Mouse (Mus musculus): ENCODE results near the gene Gm10100. TPM values are rescaled to one million over a fixed set of nuclear protein-coding genes. Genes with fewer than 3 reads are reported as not detected.
"Not testable (repeated sequence)": the region's sequence is repeated elsewhere in the genome, so short reads cannot be mapped to it uniquely, and the experiment has no call there.

Gene Gm10100
- total RNA-seq, 1 experiment: not detected

- no peak within 1 kb of the TSS for H3K4me3 ChIP-seq (ENCODE audit: insufficient read depth in 1 of 2, low read depth in 1 of 2, low read length in 2 of 2, poor library complexity in 1 of 2, severe bottlenecking in 1 of 2)
- no peaks in the 10 kb centered on the region for H3K36me3 ChIP-seq (ENCODE audit: control insufficient read depth, insufficient read depth, low read length, poor library complexity, severe bottlenecking)
- no peaks in the 10 kb centered on the region for H3K9me3 ChIP-seq (ENCODE audit: control insufficient read depth, insufficient read depth, low read depth, low read length)
- no peaks in the 10 kb centered on the region for H3K4me1 ChIP-seq (ENCODE audit: control insufficient read depth in 2 of 2, insufficient read depth in 2 of 2, low read length in 2 of 2, poor library complexity in 1 of 2)
- in situ Hi-C loops (cut with MboI; ENCODE audit: low sequenced_read_pairs in 2 of 2, unreplicated experiment in 2 of 2): no loop called here
- DNase-seq (ENCODE audit: low read depth, low spot score): no peak
- no peak within 1 kb of the TSS for H3K27ac ChIP-seq (ENCODE audit: insufficient read depth, low read depth, low read length, poor library complexity, severe bottlenecking)
- TF ChIP-seq CHD2 (IDR thresholded peaks at IDR 0.05; ENCODE audit: low read depth, low read length) (no peak), MAFK (IDR thresholded peaks at IDR 0.05; ENCODE audit: insufficient read depth, low read depth, low read length) (no peak), ZNF384 (IDR thresholded peaks at IDR 0.05; ENCODE audit: low read depth, low read length) (no peak), ZC3H11A (IDR thresholded peaks at IDR 0.05; ENCODE audit: borderline replicate concordance, low read depth, low read length) (no peak), HCFC1 (IDR thresholded peaks at IDR 0.05; ENCODE audit: borderline replicate concordance, insufficient read depth, low read length) (no peak)
- no peak within 1 kb of the TSS for H3K9ac ChIP-seq (ENCODE audit: insufficient read depth, low read depth, low read length, poor library complexity, severe bottlenecking)
Measured at GRCm38 (mm10) chr10:77706326-77706725, 20.0 kb upstream of the Gm10100 start, which contains the start of gene Gm10272. Gm10272 (plus strand) TSS chr10:77706626.

- H3K27ac ChIP-seq (ENCODE audit: insufficient read depth, low read depth, low read length, poor library complexity, severe bottlenecking): no peak overlapping the region
- in situ Hi-C loops (cut with MboI; ENCODE audit: low sequenced_read_pairs in 2 of 2, unreplicated experiment in 2 of 2): no loop called here
- no peaks in the 10 kb centered on the region for H3K9me3 ChIP-seq (ENCODE audit: control insufficient read depth, insufficient read depth, low read depth, low read length)
- no peak overlapping the region for H3K9ac ChIP-seq (ENCODE audit: insufficient read depth, low read depth, low read length, poor library complexity, severe bottlenecking)
- no peaks in the 10 kb centered on the region for H3K36me3 ChIP-seq (ENCODE audit: control insufficient read depth, insufficient read depth, low read length, poor library complexity, severe bottlenecking)
- no peak for DNase-seq (ENCODE audit: low read depth, low spot score)
- H3K4me1 ChIP-seq (ENCODE audit: control insufficient read depth in 2 of 2, insufficient read depth in 2 of 2, low read length in 2 of 2, poor library complexity in 1 of 2): no peaks in the 10 kb centered on the region
- H3K4me3 ChIP-seq (ENCODE audit: insufficient read depth in 1 of 2, low read depth in 1 of 2, low read length in 2 of 2, poor library complexity in 1 of 2, severe bottlenecking in 1 of 2): no peak overlapping the region
- TF ChIP-seq MAFK (IDR thresholded peaks at IDR 0.05; ENCODE audit: insufficient read depth, low read depth, low read length): no peak
- TF ChIP-seq CHD2 (IDR thresholded peaks at IDR 0.05; ENCODE audit: low read depth, low read length): no peak
- TF ChIP-seq HCFC1 (IDR thresholded peaks at IDR 0.05; ENCODE audit: borderline replicate concordance, insufficient read depth, low read length): no peak
- no peak for TF ChIP-seq ZNF384 (IDR thresholded peaks at IDR 0.05; ENCODE audit: low read depth, low read length)
- no peak for TF ChIP-seq ZC3H11A (IDR thresholded peaks at IDR 0.05; ENCODE audit: borderline replicate concordance, low read depth, low read length)
Measured at GRCm38 (mm10) chr10:77709831-77710230, 16.5 kb upstream of the Gm10100 start.

GRCm38 (mm10) chr10:77711157-77711556, 15.1 kb upstream of the Gm10100 start, which contains the start of gene Gm10024:
Gm10024 (plus strand) TSS chr10:77711457.
- H3K9ac ChIP-seq (ENCODE audit: insufficient read depth, low read depth, low read length, poor library complexity, severe bottlenecking); H3K27ac ChIP-seq (ENCODE audit: insufficient read depth, low read depth, low read length, poor library complexity, severe bottlenecking); H3K4me3 ChIP-seq (ENCODE audit: insufficient read depth in 1 of 2, low read depth in 1 of 2, low read length in 2 of 2, poor library complexity in 1 of 2, severe bottlenecking in 1 of 2); H3K36me3 ChIP-seq (ENCODE audit: control insufficient read depth, insufficient read depth, low read length, poor library complexity, severe bottlenecking); DNase-seq (ENCODE audit: low read depth, low spot score); H3K9me3 ChIP-seq (ENCODE audit: control insufficient read depth, insufficient read depth, low read depth, low read length); in situ Hi-C loops (cut with MboI; ENCODE audit: low sequenced_read_pairs in 2 of 2, unreplicated experiment in 2 of 2); H3K4me1 ChIP-seq (ENCODE audit: control insufficient read depth in 2 of 2, insufficient read depth in 2 of 2, low read length in 2 of 2, poor library complexity in 1 of 2): not testable (repeated sequence)

- Histone ChIP-seq H3K9ac (ENCODE audit: insufficient read depth, low read depth, low read length, poor library complexity, severe bottlenecking) (no peak overlapping the region), H3K4me3 (ENCODE audit: insufficient read depth in 1 of 2, low read depth in 1 of 2, low read length in 2 of 2, poor library complexity in 1 of 2, severe bottlenecking in 1 of 2) (no peak overlapping the region), H3K9me3 (ENCODE audit: control insufficient read depth, insufficient read depth, low read depth, low read length) (no peaks in the 10 kb centered on the region), H3K4me1 (ENCODE audit: control insufficient read depth in 2 of 2, insufficient read depth in 2 of 2, low read length in 2 of 2, poor library complexity in 1 of 2) (no peaks in the 10 kb centered on the region), H3K36me3 (ENCODE audit: control insufficient read depth, insufficient read depth, low read length, poor library complexity, severe bottlenecking) (no peaks in the 10 kb centered on the region), H3K27ac (ENCODE audit: insufficient read depth, low read depth, low read length, poor library complexity, severe bottlenecking) (no peak overlapping the region)
- in situ Hi-C loops (cut with MboI; ENCODE audit: low sequenced_read_pairs in 2 of 2, unreplicated experiment in 2 of 2): no loop called here
- no peak for TF ChIP-seq CHD2 (IDR thresholded peaks at IDR 0.05; ENCODE audit: low read depth, low read length)
- TF ChIP-seq ZNF384 (IDR thresholded peaks at IDR 0.05; ENCODE audit: low read depth, low read length): no peak
- TF ChIP-seq ZC3H11A (IDR thresholded peaks at IDR 0.05; ENCODE audit: borderline replicate concordance, low read depth, low read length): no peak
- TF ChIP-seq MAFK (IDR thresholded peaks at IDR 0.05; ENCODE audit: insufficient read depth, low read depth, low read length): no peak
- TF ChIP-seq HCFC1 (IDR thresholded peaks at IDR 0.05; ENCODE audit: borderline replicate concordance, insufficient read depth, low read length): no peak
- no peak for DNase-seq (ENCODE audit: low read depth, low spot score)
Measured at GRCm38 (mm10) chr10:77713734-77714133, 12.6 kb upstream of the Gm10100 start.

GRCm38 (mm10) chr10:77715507-77715906, 10.8 kb upstream of the Gm10100 start, which contains the start of gene Gm10142:
Gm10142 (plus strand) TSS chr10:77715807.
- Histone ChIP-seq H3K4me1 (ENCODE audit: control insufficient read depth in 2 of 2, insufficient read depth in 2 of 2, low read length in 2 of 2, poor library complexity in 1 of 2) (no peaks in the 10 kb centered on the region), H3K4me3 (ENCODE audit: insufficient read depth in 1 of 2, low read depth in 1 of 2, low read length in 2 of 2, poor library complexity in 1 of 2, severe bottlenecking in 1 of 2) (no peak within 1 kb of the TSS), H3K27ac (ENCODE audit: insufficient read depth, low read depth, low read length, poor library complexity, severe bottlenecking) (no peak within 1 kb of the TSS; the same call in 1 of the 2 replicates), H3K9me3 (ENCODE audit: control insufficient read depth, insufficient read depth, low read depth, low read length) (no peaks in the 10 kb centered on the region), H3K9ac (ENCODE audit: insufficient read depth, low read depth, low read length, poor library complexity, severe bottlenecking) (no peak within 1 kb of the TSS), H3K36me3 (ENCODE audit: control insufficient read depth, insufficient read depth, low read length, poor library complexity, severe bottlenecking) (no peaks in the 10 kb centered on the region)
- in situ Hi-C loops (cut with MboI; ENCODE audit: low sequenced_read_pairs in 2 of 2, unreplicated experiment in 2 of 2): no loop called here
- TF ChIP-seq MAFK (IDR thresholded peaks at IDR 0.05; ENCODE audit: insufficient read depth, low read depth, low read length) (no peak), CHD2 (IDR thresholded peaks at IDR 0.05; ENCODE audit: low read depth, low read length) (no peak), ZC3H11A (IDR thresholded peaks at IDR 0.05; ENCODE audit: borderline replicate concordance, low read depth, low read length) (no peak)
- DNase-seq (ENCODE audit: low read depth, low spot score): no peak

GRCm38 (mm10) chr10:77720299-77720698, 6.0 kb upstream of the Gm10100 start, which contains the start of gene Krtap12-1:
Krtap12-1 (plus strand) TSS chr10:77720599.
- DNase-seq (ENCODE audit: low read depth, low spot score); H3K4me1 ChIP-seq (ENCODE audit: control insufficient read depth in 2 of 2, insufficient read depth in 2 of 2, low read length in 2 of 2, poor library complexity in 1 of 2); in situ Hi-C loops (cut with MboI; ENCODE audit: low sequenced_read_pairs in 2 of 2, unreplicated experiment in 2 of 2); H3K36me3 ChIP-seq (ENCODE audit: control insufficient read depth, insufficient read depth, low read length, poor library complexity, severe bottlenecking); H3K27ac ChIP-seq (ENCODE audit: insufficient read depth, low read depth, low read length, poor library complexity, severe bottlenecking); H3K4me3 ChIP-seq (ENCODE audit: insufficient read depth in 1 of 2, low read depth in 1 of 2, low read length in 2 of 2, poor library complexity in 1 of 2, severe bottlenecking in 1 of 2); H3K9me3 ChIP-seq (ENCODE audit: control insufficient read depth, insufficient read depth, low read depth, low read length); H3K9ac ChIP-seq (ENCODE audit: insufficient read depth, low read depth, low read length, poor library complexity, severe bottlenecking): not testable (repeated sequence)
